Mouse (Mus musculus) left cerebral cortex, adult 9 months (tissue): ENCODE results near the gene Mpp5.
A peak's percentile ranks its signal among the peaks of the same experiment; 100 is the strongest.

Source experiments
- DNase-seq, 2 experiments: peaks; one replicate each; pipeline ENCODE4 v3.0.0; 2022; ENCODE audit warnings: low spot score in 2 of 2

Mpp5 gene

GRCm38 (mm10) chr12:78748557-78749377 is at the start of gene Mpp5:
TSS of gene Mpp5 (plus strand) at chr12:78748907.
- DNase-seq, result peak; percentile 94 to 96

- DNase-seq, result no peak
Observed at GRCm38 (mm10) chr12:78717783-78718182, 30.9 kb upstream of the Mpp5 start.

GRCm38 (mm10) chr12:78727723-78728122 is 21.0 kb upstream of the Mpp5 start:
- no peak for DNase-seq

GRCm38 (mm10) chr12:78739633-78740032 is 9.1 kb upstream of the Mpp5 start:
- no peak for DNase-seq

GRCm38 (mm10) chr12:78740289-78740688 is 8.4 kb upstream of the Mpp5 start:
- no peak for DNase-seq

GRCm38 (mm10) chr12:78746226-78746625 is 2.5 kb upstream of the Mpp5 start:
- no peak for DNase-seq

- DNase-seq, result no peak
Observed at GRCm38 (mm10) chr12:78747406-78747805, 1.3 kb upstream of the Mpp5 start.

GRCm38 (mm10) chr12:78748113-78748512 is 594 bp upstream of the Mpp5 start:
- DNase-seq, result no peak

GRCm38 (mm10) chr12:78749378-78749801 is 683 bp downstream of the Mpp5 start:
- DNase-seq, result peak in 1 of 2 experiments; percentile 48

- no peak for DNase-seq
Observed at GRCm38 (mm10) chr12:78761979-78762378, 13.3 kb downstream of the Mpp5 start.

- no peak for DNase-seq
Observed at GRCm38 (mm10) chr12:78769031-78769713, 20.5 kb downstream of the Mpp5 start.

- no peak for DNase-seq
Observed at GRCm38 (mm10) chr12:78773211-78773610, 24.5 kb downstream of the Mpp5 start.

GRCm38 (mm10) chr12:78777916-78778315 is 29.2 kb downstream of the Mpp5 start:
- DNase-seq, result no peak

- DNase-seq, result no peak
Observed at GRCm38 (mm10) chr12:78778423-78779067, 29.8 kb downstream of the Mpp5 start.

GRCm38 (mm10) chr12:78788266-78788873 is 39.7 kb downstream of the Mpp5 start:
- peak in 1 of 2 experiments; percentile 5 for DNase-seq

GRCm38 (mm10) chr12:78790791-78791190 is 42.1 kb downstream of the Mpp5 start:
- DNase-seq, result no peak

GRCm38 (mm10) chr12:78794236-78794635 is 45.5 kb downstream of the Mpp5 start:
- no peak for DNase-seq

- no peak for DNase-seq
Observed at GRCm38 (mm10) chr12:78800036-78800435, 51.3 kb downstream of the Mpp5 start.

- DNase-seq, result no peak
Observed at GRCm38 (mm10) chr12:78801836-78802235, 53.1 kb downstream of the Mpp5 start.

- no peak for DNase-seq
Observed at GRCm38 (mm10) chr12:78814437-78814836, 65.7 kb downstream of the Mpp5 start.

GRCm38 (mm10) chr12:78834496-78834895 is 85.8 kb downstream of the Mpp5 start:
- no peak for DNase-seq

- DNase-seq, result no peak
Observed at GRCm38 (mm10) chr12:78839906-78840305, 91.2 kb downstream of the Mpp5 start.
